Mouse (Mus musculus) limb, embryonic 14.5 days (tissue): ENCODE results near the gene Rab44. TPM values are rescaled to one million over a fixed set of nuclear protein-coding genes. Genes with fewer than 3 reads are reported as not detected.

Experiments used
- ATAC-seq: fragments of 200-750 bp; cut with Nextera tagmentation; 2 replicates; pipeline ENCODE4 v1.8.0; 2017; ENCODE audit warnings: low read depth, moderate number of reproducible peaks, moderate TSS enrichment; ENCODE audit not compliant: low FRiP score
- DNase-seq: peaks from one replicate; pipeline ENCODE4 v3.0.0-alpha.2; 2015; ENCODE audit warnings: low spot score
- H3K27ac ChIP-seq: fragments of 300-500 bp; sonication (generic); replicated peaks from 2 replicates; pipeline ENCODE4 v1.5.1; 2014; ENCODE audit warnings: low read depth, mild to moderate bottlenecking, low read length, moderate library complexity, mixed read lengths
- H3K27me3 ChIP-seq: fragments of 300-500 bp; sonication (generic); 2 replicates; pipeline ENCODE4 v1.6.1; 2014; ENCODE audit warnings: low read length, mixed read lengths; ENCODE audit not compliant: control insufficient read depth, insufficient read depth
- H3K36me3 ChIP-seq: fragments of 300-500 bp; sonication (generic); 2 replicates; pipeline ENCODE4 v1.6.1; 2014; ENCODE audit warnings: mild to moderate bottlenecking, low read length, moderate library complexity, mixed read lengths; ENCODE audit not compliant: control insufficient read depth, insufficient read depth
- H3K4me1 ChIP-seq: fragments of 300-500 bp; sonication (generic); 2 replicates; pipeline ENCODE4 v1.6.1; 2014; ENCODE audit warnings: antibody characterized with exemption, low read length, mixed read lengths; ENCODE audit not compliant: control insufficient read depth, insufficient read depth
- H3K4me2 ChIP-seq: fragments of 300-500 bp; sonication (generic); replicated peaks from 2 replicates; pipeline ENCODE4 v1.6.1; 2014; ENCODE audit warnings: low read depth, mild to moderate bottlenecking, low read length, moderate library complexity; ENCODE audit not compliant: severe bottlenecking
- H3K4me3 ChIP-seq: fragments of 300-500 bp; sonication (generic); replicated peaks from 2 replicates; pipeline ENCODE4 v1.5.1; 2014; ENCODE audit warnings: low read length
- H3K9ac ChIP-seq: fragments of 300-500 bp; sonication (generic); 2 replicates; pipeline ENCODE4 v1.6.1; 2014; ENCODE audit warnings: mild to moderate bottlenecking, low read depth, low read length, moderate library complexity; ENCODE audit not compliant: severe bottlenecking
- H3K9me3 ChIP-seq: fragments of 300-500 bp; sonication (generic); 2 replicates; pipeline ENCODE4 v1.6.1; 2016; ENCODE audit warnings: low read length; ENCODE audit not compliant: control insufficient read depth
- POLR2A ChIP-seq: fragments of 200-500 bp; IDR thresholded peaks from 2 replicates; pipeline ENCODE4 v1.8.0; 2012; ENCODE audit warnings: inconsistent platforms, mild to moderate bottlenecking, moderate library complexity, borderline replicate concordance; ENCODE audit not compliant: insufficient read depth, insufficient read length; ENCODE audit errors: extremely low read depth
- WGBS: fragments of 180-500 bp; shearing (Covaris S2); extraction: QIAGEN DNeasy Blood & Tissue Kit; methylation state at CpG from one replicate; pipeline ENCODE4 v1.1.7; 2014; 5-methylcytosine and 5-hydroxymethylcytosine counted together
- polyA plus RNA-seq, 2 experiments: library from polyadenylated mRNA; depleted of rRNA in 1 of 2; stranded (reverse) in 1 of 2; unstranded in 1 of 2; fragments of >200 nt; fragmentation: Nextera tagmentation in 1 of 2; extraction: Ambion mirVana in 1 of 2; gene quantifications; 2 replicates each; pipeline versions ENCODE4 v1.2.1 to v1.2.3; 2012 to 2014

Rab44 gene
- polyA plus RNA-seq, 2 experiments, result 1.5 to 2.8 TPM

- no peaks in the 10 kb centered on the region for H3K9me3 ChIP-seq
- 7% methylated on average over 21 of the region's 21 CpGs for WGBS
- H3K36me3 ChIP-seq, result no peaks in the 10 kb centered on the region
- TF ChIP-seq POLR2A, result no peak
- H3K9ac ChIP-seq, result 0 out of 2 replicates have a peak overlapping the region, but pooled peaks have one; percentile 12
- H3K4me3 ChIP-seq, result peak overlapping the region; percentile 16; the same call in 1 of the 2 replicates
- H3K4me1 ChIP-seq, result peaks cover 20% of the 10 kb centered on the region
- no peak overlapping the region for H3K27ac ChIP-seq
- ATAC-seq (no peak), DNase-seq (no peak)
- H3K4me2 ChIP-seq, result peak overlapping the region; percentile 25
- peaks cover 22% of the 10 kb centered on the region for H3K27me3 ChIP-seq
Measured at GRCm38 (mm10) chr17:29081618-29082381, 32.1 kb upstream of the Rab44 start.

GRCm38 (mm10) chr17:29083586-29083985, 30.4 kb upstream of the Rab44 start:
- no peak overlapping the region for H3K27ac ChIP-seq
- H3K9ac ChIP-seq, result no peak overlapping the region
- H3K36me3 ChIP-seq, result no peaks in the 10 kb centered on the region
- H3K4me2 ChIP-seq, result no peak overlapping the region
- no peak for ATAC-seq
- H3K4me3 ChIP-seq, result no peak overlapping the region
- 89% methylated on average over 8 of the region's 8 CpGs for WGBS
- TF ChIP-seq POLR2A, result no peak
- peaks cover 14% of the 10 kb centered on the region for H3K4me1 ChIP-seq
- H3K27me3 ChIP-seq, result peaks cover 22% of the 10 kb centered on the region
- DNase-seq, result no peak
- H3K9me3 ChIP-seq, result no peaks in the 10 kb centered on the region

GRCm38 (mm10) chr17:29084656-29085055, 29.3 kb upstream of the Rab44 start:
- Histone ChIP-seq H3K4me1 (peaks cover 8% of the 10 kb centered on the region; the same call in 1 of the 2 replicates), H3K9ac (no peak overlapping the region), H3K4me3 (no peak overlapping the region), H3K27me3 (peaks cover 22% of the 10 kb centered on the region), H3K4me2 (no peak overlapping the region), H3K27ac (no peak overlapping the region), H3K36me3 (no peaks in the 10 kb centered on the region), H3K9me3 (no peaks in the 10 kb centered on the region)
- no peak for TF ChIP-seq POLR2A
- 91% methylated on average over 7 of the region's 7 CpGs for WGBS
- DNase-seq (no peak), ATAC-seq (no peak)

GRCm38 (mm10) chr17:29085266-29085665, 28.7 kb upstream of the Rab44 start:
- no peak overlapping the region for H3K27ac ChIP-seq
- no peaks in the 10 kb centered on the region for H3K36me3 ChIP-seq
- peaks cover 8% of the 10 kb centered on the region; the same call in 1 of the 2 replicates for H3K4me1 ChIP-seq
- no peak overlapping the region for H3K4me2 ChIP-seq
- no peak overlapping the region for H3K9ac ChIP-seq
- no peak overlapping the region for H3K4me3 ChIP-seq
- DNase-seq (no peak), ATAC-seq (no peak)
- WGBS, result 74% methylated on average over 10 of the region's 10 CpGs
- H3K9me3 ChIP-seq, result no peaks in the 10 kb centered on the region
- TF ChIP-seq POLR2A, result no peak
- peaks cover 22% of the 10 kb centered on the region for H3K27me3 ChIP-seq

GRCm38 (mm10) chr17:29086916-29087315, 27.0 kb upstream of the Rab44 start:
- H3K4me1 ChIP-seq, result no peaks in the 10 kb centered on the region
- H3K9me3 ChIP-seq, result no peaks in the 10 kb centered on the region
- no peak overlapping the region for H3K27ac ChIP-seq
- no peak for ATAC-seq
- TF ChIP-seq POLR2A, result no peak
- H3K36me3 ChIP-seq, result no peaks in the 10 kb centered on the region
- peaks cover 8% of the 10 kb centered on the region for H3K27me3 ChIP-seq
- no peak for DNase-seq
- H3K4me2 ChIP-seq, result no peak overlapping the region
- WGBS, result 57% methylated on average over 4 of the region's 4 CpGs
- H3K4me3 ChIP-seq, result no peak overlapping the region
- H3K9ac ChIP-seq, result no peak overlapping the region
